Mouse (Mus musculus) liver, adult 2 months (tissue): ENCODE data around the gene Pde8a.
A peak's percentile ranks its signal among the peaks of the same experiment; 100 is the strongest.

ENCODE experiments used
- CTCF ChIP-seq: fragments of 200-500 bp; IDR thresholded peaks from 2 replicates; pipeline ENCODE4 v1.5.1; 2011; ENCODE audit warnings: low read depth, low read length, control low read depth
- POLR2A ChIP-seq: fragments of 200-500 bp; IDR thresholded peaks from 2 replicates; pipeline ENCODE4 v1.6.1; 2011; ENCODE audit warnings: low read length, control low read depth; ENCODE audit not compliant: insufficient read depth; ENCODE audit errors: extremely low read depth

DNA sequence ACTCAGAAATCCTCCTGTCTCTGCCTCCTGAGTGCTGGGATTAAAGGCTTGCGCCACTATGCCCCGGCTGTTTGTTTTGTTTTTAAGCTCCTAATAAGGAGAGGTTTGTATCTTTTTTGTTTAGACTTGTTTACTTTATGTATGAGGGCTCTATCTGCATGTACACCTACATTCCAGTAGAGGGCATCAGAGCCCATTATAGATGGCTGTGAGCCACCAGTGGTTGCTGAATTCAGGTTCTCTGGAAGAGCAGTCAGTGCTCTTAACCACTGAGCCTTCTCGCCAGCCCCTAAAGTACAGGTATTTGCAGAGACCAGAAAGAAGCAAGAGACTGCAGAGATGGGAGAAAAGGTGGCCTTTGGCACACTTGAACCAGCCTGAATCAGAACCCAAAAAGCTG, 46.3 kb upstream of the Pde8a start:
- TF ChIP-seq CTCF (peak; percentile 44), POLR2A (no peak)
